Mouse (Mus musculus) forebrain, embryonic 10.5 days (tissue): ENCODE measurements around the gene B3galt4. TPM values are rescaled to one million over a fixed set of nuclear protein-coding genes. Genes with fewer than 3 reads are reported as not detected.
"Not testable (repeated sequence)": the region's sequence is repeated elsewhere in the genome, so short reads cannot be mapped to it uniquely, and the experiment has no call there.

Source experiments
- DNase-seq: peaks from one replicate; pipeline ENCODE4 v3.0.0-alpha.2; 2017; ENCODE audit warnings: low spot score; ENCODE audit errors: extremely low spot score
- H3K27ac ChIP-seq: fragments of 300-500 bp; sonication (generic); 2 replicates; pipeline ENCODE4 v1.5.1; 2016; ENCODE audit warnings: mild to moderate bottlenecking
- H3K27me3 ChIP-seq: fragments of 300-500 bp; sonication (generic); 2 replicates; pipeline ENCODE4 v1.6.1; 2016; ENCODE audit warnings: mild to moderate bottlenecking; ENCODE audit not compliant: poor library complexity, severe bottlenecking
- H3K36me3 ChIP-seq: fragments of 300-500 bp; sonication (generic); replicated peaks from 2 replicates; pipeline ENCODE4 v1.6.1; 2016; ENCODE audit warnings: mild to moderate bottlenecking, moderate library complexity
- H3K4me1 ChIP-seq: fragments of 300-500 bp; sonication (generic); 2 replicates; pipeline ENCODE4 v1.6.1; 2016
- H3K4me3 ChIP-seq: fragments of 300-500 bp; sonication (generic); 2 replicates; pipeline ENCODE4 v1.5.1; 2016; ENCODE audit warnings: mild to moderate bottlenecking, moderate library complexity
- H3K9me3 ChIP-seq: fragments of 300-500 bp; sonication (generic); 2 replicates; pipeline ENCODE4 v1.6.1; 2016; ENCODE audit warnings: mild to moderate bottlenecking, moderate library complexity
- WGBS: fragments of 180-500 bp; shearing (Covaris S2); methylation state at CpG from one replicate; pipeline ENCODE4 v1.1.7; 2016; 5-methylcytosine and 5-hydroxymethylcytosine counted together
- polyA plus RNA-seq: library from polyadenylated mRNA; unstranded; fragments of >200 nt; fragmentation: Nextera tagmentation; extraction: Ambion mirVana; gene quantifications from 2 replicates; pipeline ENCODE4 v1.2.1, GENCODE M21; 2016

Gene B3galt4
- polyA plus RNA-seq, 1 experiment from 2014 or later: 3.7 TPM

GRCm38 (mm10) chr17:33962876-33963275 lies 11.6 kb upstream of the B3galt4 start:
- no peak for DNase-seq
- Histone ChIP-seq H3K36me3 (peaks cover 87% of the 10 kb centered on the region), H3K27ac (no peak overlapping the region), H3K9me3 (no peaks in the 10 kb centered on the region), H3K4me3 (no peak overlapping the region), H3K4me1 (0 out of 2 replicates have a peak, but pooled peaks cover under 1% of the 10 kb centered on the region), H3K27me3 (no peaks in the 10 kb centered on the region)
- WGBS: 94% methylated on average over 7 of the region's 7 CpGs

GRCm38 (mm10) chr17:33959948-33960347 lies 8.7 kb upstream of the B3galt4 start:
- H3K4me3 ChIP-seq: no peak overlapping the region

GRCm38 (mm10) chr17:33959135-33959534 lies 7.8 kb upstream of the B3galt4 start:
- DNase-seq: no peak
- Histone ChIP-seq H3K36me3 (peaks cover 72% of the 10 kb centered on the region), H3K9me3 (no peaks in the 10 kb centered on the region), H3K4me1 (peaks cover 23% of the 10 kb centered on the region), H3K27ac (no peak overlapping the region), H3K27me3 (no peaks in the 10 kb centered on the region), H3K4me3 (no peak overlapping the region)
- WGBS: 96% methylated on average over 13 of the region's 13 CpGs

More at GRCm38 (mm10) chr17:33959948-33960347, 8.7 kb upstream of the B3galt4 start:
- Histone ChIP-seq H3K4me1 (peaks cover 17% of the 10 kb centered on the region), H3K36me3 (peaks cover 70% of the 10 kb centered on the region), H3K27me3 (no peaks in the 10 kb centered on the region), H3K27ac (no peak overlapping the region), H3K9me3 (no peaks in the 10 kb centered on the region)
- no peak for DNase-seq
- 94% methylated on average over 15 of the region's 15 CpGs for WGBS

GRCm38 (mm10) chr17:33958451-33958850 lies 7.2 kb upstream of the B3galt4 start:
- WGBS: 92% methylated on average over 11 of the region's 11 CpGs
- Histone ChIP-seq H3K4me1 (peaks cover 30% of the 10 kb centered on the region), H3K27ac (no peak overlapping the region), H3K36me3 (peaks cover 72% of the 10 kb centered on the region), H3K9me3 (no peaks in the 10 kb centered on the region), H3K27me3 (no peaks in the 10 kb centered on the region), H3K4me3 (no peak overlapping the region)
- DNase-seq: no peak

- DNase-seq: no peak
- Histone ChIP-seq H3K9me3 (no peaks in the 10 kb centered on the region), H3K4me3 (peak overlapping the region; percentile 13), H3K36me3 (peaks cover 72% of the 10 kb centered on the region), H3K27me3 (no peaks in the 10 kb centered on the region), H3K27ac (no peak overlapping the region), H3K4me1 (peaks cover 39% of the 10 kb centered on the region)
- 84% methylated on average over 6 of the region's 6 CpGs for WGBS
Observed at GRCm38 (mm10) chr17:33957493-33957892, 6.2 kb upstream of the B3galt4 start.

- Histone ChIP-seq H3K27me3 (no peaks in the 10 kb centered on the region), H3K4me3 (peak overlapping the region; percentile 71), H3K9me3 (no peaks in the 10 kb centered on the region), H3K27ac (peak overlapping the region; percentile 95), H3K4me1 (peaks cover 51% of the 10 kb centered on the region), H3K36me3 (peaks cover 72% of the 10 kb centered on the region)
- WGBS: 8% methylated on average over 10 of the region's 10 CpGs
- no peak for DNase-seq
Observed at GRCm38 (mm10) chr17:33956336-33956735, 5.0 kb upstream of the B3galt4 start.

- peaks cover 57% of the 10 kb centered on the region for H3K4me1 ChIP-seq
- under 1% methylated on average over 50 of the region's 50 CpGs for WGBS
- peak within 1 kb of the TSS; percentile 71 for H3K4me3 ChIP-seq
- no peaks in the 10 kb centered on the region for H3K27me3 ChIP-seq
- H3K9me3 ChIP-seq: no peaks in the 10 kb centered on the region
- peak within 1 kb of the TSS; percentile 95 for H3K27ac ChIP-seq
- peak; percentile 94 for DNase-seq
- H3K36me3 ChIP-seq: peaks cover 72% of the 10 kb centered on the region
Observed at GRCm38 (mm10) chr17:33955555-33956214, 4.4 kb upstream of the B3galt4 start, which contains the start of the genes Vps52 and Rps18. Gene Vps52, plus strand, starts transcription at chr17:33955812. Gene Rps18, minus strand, starts transcription at chr17:33956001.

GRCm38 (mm10) chr17:33954646-33955554 lies 3.6 kb upstream of the B3galt4 start:
- H3K4me1 ChIP-seq: peaks cover 65% of the 10 kb centered on the region
- H3K4me3 ChIP-seq: peak overlapping the region; percentile 71
- H3K36me3 ChIP-seq: peaks cover 72% of the 10 kb centered on the region
- DNase-seq: no peak
- no peaks in the 10 kb centered on the region for H3K27me3 ChIP-seq
- no peaks in the 10 kb centered on the region for H3K9me3 ChIP-seq
- under 1% methylated on average over 33 of the region's 33 CpGs for WGBS
- peak overlapping the region; percentile 95 for H3K27ac ChIP-seq

- no peak for DNase-seq
- Histone ChIP-seq H3K9me3 (no peaks in the 10 kb centered on the region), H3K4me1 (peaks cover 65% of the 10 kb centered on the region), H3K4me3 (peak overlapping the region; percentile 71), H3K27ac (peak overlapping the region; percentile 95), H3K36me3 (peaks cover 72% of the 10 kb centered on the region), H3K27me3 (no peaks in the 10 kb centered on the region)
- WGBS: 40% methylated on average over 5 of the region's 5 CpGs
Observed at GRCm38 (mm10) chr17:33953961-33954565, 2.8 kb upstream of the B3galt4 start.

- Histone ChIP-seq H3K4me1 (peaks cover 65% of the 10 kb centered on the region), H3K27ac (peak overlapping the region; percentile 32; the same call in 1 of the 2 replicates), H3K27me3 (no peaks in the 10 kb centered on the region), H3K4me3 (peak overlapping the region; percentile 71), H3K36me3 (peaks cover 72% of the 10 kb centered on the region), H3K9me3 (no peaks in the 10 kb centered on the region)
- 85% methylated on average over 3 of the region's 3 CpGs for WGBS
- no peak for DNase-seq
Observed at GRCm38 (mm10) chr17:33953310-33953709, 2.0 kb upstream of the B3galt4 start.

- Histone ChIP-seq H3K27ac (peak overlapping the region; percentile 32; the same call in 1 of the 2 replicates), H3K4me3 (peak overlapping the region; percentile 71), H3K9me3 (no peaks in the 10 kb centered on the region), H3K4me1 (peaks cover 64% of the 10 kb centered on the region), H3K36me3 (peaks cover 72% of the 10 kb centered on the region), H3K27me3 (no peaks in the 10 kb centered on the region)
- 87% methylated on average over 4 of the region's 4 CpGs for WGBS
- DNase-seq: no peak
Observed at GRCm38 (mm10) chr17:33952879-33953278, 1.6 kb upstream of the B3galt4 start.

GRCm38 (mm10) chr17:33952015-33952414 lies 727 bp upstream of the B3galt4 start:
- not testable (repeated sequence) for H3K9me3 ChIP-seq, H3K27ac ChIP-seq, DNase-seq, H3K27me3 ChIP-seq
- H3K36me3 ChIP-seq: peaks cover 78% of the 10 kb centered on the region
- H3K4me3 ChIP-seq: peak overlapping the region; percentile 56
- H3K4me1 ChIP-seq: peaks cover 58% of the 10 kb centered on the region
- 78% methylated on average over 13 of the region's 13 CpGs for WGBS
